Mouse (Mus musculus): Measurements from ENCODE around the gene Wfs1. TPM values are rescaled to one million over a fixed set of nuclear protein-coding genes. Genes with fewer than 3 reads are reported as not detected.

The Wfs1 gene
- 2.5 TPM for polyA plus RNA-seq (2014; fragmentation: Illumina TruSeq; extraction: RNeasy Lipid Tissue Mini Kit (QIAGEN cat#74804); ENCODE audit: low replicate concordance)

DNA sequence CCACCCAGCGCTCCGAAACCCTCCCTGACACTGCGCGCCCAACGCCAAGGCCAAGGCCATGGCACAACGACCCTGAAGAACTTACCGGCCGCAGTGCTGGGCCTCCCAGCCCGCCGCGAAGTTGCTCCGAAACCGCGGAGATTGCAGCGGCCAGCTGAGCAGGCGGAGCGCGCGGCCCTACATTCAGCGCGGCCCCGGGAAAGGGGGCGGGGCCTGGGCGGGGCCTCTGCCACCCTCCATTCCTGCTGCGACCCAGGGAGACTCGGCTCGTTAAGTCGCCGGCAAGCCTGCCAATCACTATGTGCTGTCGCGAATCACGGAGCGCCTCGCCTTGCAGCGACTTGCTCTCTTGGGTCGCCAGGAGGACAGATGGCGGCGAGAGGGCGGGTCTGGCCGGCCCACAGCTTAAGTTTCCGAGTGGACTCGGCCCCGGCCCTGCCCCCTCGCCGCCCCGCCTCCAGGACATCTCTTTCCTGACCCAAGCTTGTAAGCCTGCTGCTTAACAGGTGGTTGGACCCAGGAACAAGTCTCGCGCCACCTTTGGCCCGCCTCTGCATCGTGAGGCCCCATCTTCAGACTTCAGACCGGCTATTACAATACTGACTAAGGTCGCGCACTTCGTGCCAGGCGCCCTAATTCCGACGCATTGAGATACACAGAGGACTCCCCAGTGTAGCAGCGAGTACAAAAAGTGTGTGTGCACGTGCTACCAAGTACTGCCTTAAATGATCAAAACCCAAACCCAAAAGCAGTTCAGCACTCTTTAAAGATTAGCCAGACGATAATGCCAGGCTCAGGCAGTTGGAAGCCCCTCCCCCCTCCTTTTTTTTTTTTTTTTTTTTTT is at the start of gene Wfs1:
TSS of gene Wfs1 (minus strand) at position 425 of the 844 bp plus-strand sequence.

Other genes starting within 250 kb of the Wfs1 start
- gene Bloc1s4, start 240.6 kb downstream of the Wfs1 start, polyA plus RNA-seq (2014; fragmentation: Illumina TruSeq; extraction: RNeasy Lipid Tissue Mini Kit (QIAGEN cat#74804); ENCODE audit: low replicate concordance) = 11.9 TPM
- 340 TPM for gene Mrfap1, start 192.4 kb downstream of the Wfs1 start, polyA plus RNA-seq (2014; fragmentation: Illumina TruSeq; extraction: RNeasy Lipid Tissue Mini Kit (QIAGEN cat#74804); ENCODE audit: low replicate concordance)
- gene Man2b2, start 158.6 kb downstream of the Wfs1 start, polyA plus RNA-seq (2014; fragmentation: Illumina TruSeq; extraction: RNeasy Lipid Tissue Mini Kit (QIAGEN cat#74804); ENCODE audit: low replicate concordance) = not detected
- gene Ppp2r2c, start 120.7 kb downstream of the Wfs1 start, polyA plus RNA-seq (2014; fragmentation: Illumina TruSeq; extraction: RNeasy Lipid Tissue Mini Kit (QIAGEN cat#74804); ENCODE audit: low replicate concordance) = 0.71 TPM
- 0.19 TPM for gene Gm1043, start 96.2 kb upstream of the Wfs1 start, polyA plus RNA-seq (2014; fragmentation: Illumina TruSeq; extraction: RNeasy Lipid Tissue Mini Kit (QIAGEN cat#74804); ENCODE audit: low replicate concordance)

All from small intestine, adult 10 weeks (tissue).